Mouse (Mus musculus): ENCODE data around the gene Ctcf.

The Ctcf gene

DNA sequence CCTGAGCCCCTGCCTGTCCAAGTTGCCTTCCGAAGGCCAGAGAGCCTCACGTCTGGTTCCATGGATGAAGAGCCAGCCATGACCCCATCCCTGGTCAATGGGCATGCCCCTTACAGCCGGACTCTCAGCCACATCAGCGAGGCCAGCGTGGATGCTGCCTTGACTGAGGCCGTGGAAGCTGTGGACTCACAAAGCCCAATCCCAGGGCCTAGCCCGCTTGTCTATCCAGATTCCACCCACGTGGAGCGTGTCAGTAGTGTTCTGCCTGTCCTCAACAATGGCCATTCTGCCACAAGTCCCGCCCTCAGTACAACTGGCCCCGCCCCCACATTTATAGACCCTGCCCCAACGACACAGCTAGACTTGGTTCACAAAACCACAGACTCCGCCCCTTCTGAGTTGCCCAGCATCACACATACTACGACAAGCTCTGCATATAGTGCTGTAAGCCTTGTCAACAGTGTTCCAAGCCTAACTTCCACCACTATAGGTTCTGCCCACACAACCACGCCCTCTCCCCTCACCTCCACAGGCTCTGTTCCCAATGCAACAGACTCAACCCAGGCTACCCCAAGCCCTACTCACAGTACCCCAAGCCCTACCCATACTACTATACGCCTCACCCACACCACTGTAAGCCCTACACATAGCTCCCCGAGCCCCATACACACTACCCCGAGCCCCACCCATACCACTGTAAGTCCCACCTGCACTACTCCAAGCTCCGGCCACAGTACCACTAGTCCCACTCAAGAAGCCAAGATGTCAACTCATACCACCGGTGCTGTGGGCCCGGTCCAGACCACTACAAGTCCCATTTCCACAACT is 18.7 kb upstream of the Ctcf start:
- no peak for DNase-seq

DNA sequence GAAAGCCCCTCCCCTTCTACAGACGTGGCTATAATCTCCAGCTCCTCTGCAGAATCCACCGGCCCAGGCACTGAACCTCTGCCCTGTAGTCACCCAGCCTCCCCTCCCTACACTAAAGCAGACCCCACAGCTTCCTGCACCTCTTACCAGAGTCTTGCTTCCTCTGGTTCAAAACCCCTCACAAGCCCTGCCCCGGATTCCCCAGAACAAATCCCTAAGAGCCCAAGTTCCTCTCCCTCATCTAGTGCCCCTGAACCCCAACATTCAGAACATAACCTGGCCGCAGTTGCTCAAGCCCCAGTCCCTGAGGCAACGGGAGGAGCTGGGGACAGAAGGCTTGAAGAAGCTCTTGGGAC is 18.1 kb upstream of the Ctcf start:
- no peak for DNase-seq

DNA sequence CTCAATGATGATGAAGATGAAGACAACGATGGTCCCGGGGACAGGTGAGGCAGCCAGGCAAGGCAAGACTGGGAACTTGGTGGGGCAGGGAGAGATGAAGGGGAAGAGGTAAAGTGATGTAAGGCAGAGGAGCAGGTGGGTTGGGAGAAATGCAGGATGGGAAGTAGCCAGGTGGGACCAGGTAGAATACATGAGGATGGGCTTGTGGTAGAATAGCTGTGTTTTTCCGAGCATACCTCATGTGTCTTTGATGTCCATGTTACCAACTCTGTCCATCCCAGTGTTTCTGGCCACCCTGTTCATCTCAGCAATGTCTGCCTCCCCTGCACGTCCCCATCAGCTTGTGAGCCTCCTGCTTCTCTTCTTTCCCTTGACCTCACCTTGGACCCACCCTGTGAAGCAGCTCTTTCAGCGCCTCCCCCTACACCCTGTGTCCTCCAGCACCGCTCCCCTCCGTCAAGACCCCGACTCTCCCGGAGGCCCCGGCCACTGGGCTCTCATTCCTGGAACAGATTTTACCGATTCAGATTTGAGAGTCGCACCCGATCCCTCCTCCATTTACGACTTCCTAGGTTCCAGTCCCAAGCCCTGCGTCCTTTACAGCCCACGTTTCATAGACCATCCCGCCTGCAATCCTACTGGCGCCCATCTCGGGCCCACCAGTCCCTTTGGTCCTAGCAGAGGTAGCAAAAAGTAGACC is 17.3 kb upstream of the Ctcf start:
- DNase-seq: no peak

DNA sequence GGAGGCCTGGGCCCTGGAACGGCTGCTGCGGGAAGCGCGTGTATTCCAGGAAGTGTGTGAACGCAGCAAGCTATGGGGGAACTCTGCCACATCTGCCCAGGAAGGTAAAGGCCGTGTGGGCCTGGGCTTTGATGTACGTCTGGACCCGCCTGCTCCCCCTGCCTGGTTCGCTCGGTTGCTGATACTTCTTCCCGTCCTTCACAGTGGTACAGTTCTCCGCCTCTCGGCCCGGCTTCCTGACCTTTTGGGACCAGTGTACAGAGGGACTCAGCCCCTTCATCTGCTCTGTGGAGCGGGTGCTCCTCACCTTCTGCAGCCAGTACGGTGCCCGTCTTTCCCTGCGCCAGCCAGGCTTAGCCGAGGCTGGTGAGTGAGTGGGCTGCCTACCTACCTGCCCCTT is 16.2 kb upstream of the Ctcf start:
- no peak for DNase-seq

DNA sequence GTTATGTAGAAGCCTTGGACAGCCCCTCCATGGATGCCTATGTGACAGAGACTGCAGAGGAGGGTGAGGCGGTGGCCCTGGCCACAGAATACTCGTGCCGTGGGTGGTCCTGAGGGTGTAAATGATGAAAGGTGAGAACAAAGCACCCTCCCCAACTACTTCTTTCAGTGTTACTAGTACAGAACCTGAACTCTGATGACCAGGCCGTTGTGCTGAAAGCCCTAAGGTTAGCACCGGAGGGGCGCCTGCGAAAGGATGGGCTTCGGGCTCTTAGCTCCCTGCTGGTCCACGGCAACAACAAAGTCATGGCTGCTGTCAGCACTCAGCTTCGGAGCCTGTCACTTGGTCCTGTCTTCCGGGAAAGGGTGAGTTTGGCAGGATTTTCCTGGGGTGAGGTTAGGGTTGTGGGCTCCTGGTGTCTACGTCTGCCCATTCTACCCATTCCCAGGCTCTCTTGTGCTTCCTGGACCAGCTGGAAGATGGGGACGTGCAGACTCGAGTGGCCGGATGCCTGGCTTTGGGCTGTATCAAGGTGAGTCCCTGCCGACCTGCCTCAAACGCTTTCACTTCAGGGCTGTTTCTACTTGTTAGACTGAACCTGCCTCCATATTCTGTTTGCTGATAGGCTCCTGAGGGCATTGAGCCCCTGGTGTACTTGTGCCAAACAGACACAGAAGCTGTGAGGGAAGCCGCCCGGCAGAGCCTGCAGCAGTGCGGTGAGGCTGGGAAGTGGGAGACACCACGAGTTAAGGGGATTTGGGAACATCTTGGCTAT is 15.2 kb upstream of the Ctcf start:
- DNase-seq: no peak

DNA sequence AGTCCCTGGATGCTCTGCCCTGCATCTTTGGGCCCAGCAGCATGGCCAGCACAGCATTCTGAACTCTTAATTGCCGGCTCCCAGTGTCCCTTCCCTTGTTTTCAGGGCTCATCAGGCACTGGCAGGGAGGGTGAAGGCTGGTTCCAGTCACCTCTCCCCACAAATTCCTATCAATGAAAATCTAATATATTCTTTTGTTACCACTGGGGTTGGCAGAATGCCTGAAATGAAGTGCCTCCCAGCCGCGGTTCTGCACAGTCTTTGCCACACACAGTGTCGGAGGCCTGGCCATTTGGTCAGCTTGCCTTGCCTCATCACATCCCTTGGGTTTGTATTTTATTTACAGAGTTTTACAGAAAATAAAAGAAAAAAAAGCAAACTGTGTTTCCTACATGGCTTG is 14.5 kb upstream of the Ctcf start:
- DNase-seq: no peak

DNA sequence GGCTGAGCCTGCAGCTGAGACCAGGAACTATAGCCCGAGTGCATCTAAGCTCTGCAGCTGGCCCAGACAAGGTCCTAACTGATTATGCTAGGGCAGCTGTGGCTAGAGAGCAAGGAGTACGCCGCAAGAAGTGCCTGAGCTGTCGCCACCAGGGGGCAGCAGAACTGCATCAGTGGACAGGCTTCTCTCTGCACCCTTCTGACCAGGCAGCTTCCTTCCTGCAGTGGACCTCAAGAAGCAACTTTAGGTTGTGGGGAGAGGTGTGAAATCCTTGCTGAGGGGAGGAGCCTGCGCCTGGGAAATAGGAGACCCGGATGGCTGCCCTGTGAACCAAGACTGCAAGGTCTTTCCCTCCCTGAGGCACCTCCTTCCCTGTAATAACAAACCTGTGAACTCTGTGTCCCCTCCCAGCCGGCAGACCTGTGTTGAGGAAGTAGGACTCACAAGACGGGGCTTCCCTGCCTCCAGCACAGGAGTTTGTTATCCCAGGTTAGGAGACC is 13.9 kb upstream of the Ctcf start:
- DNase-seq: peak; percentile 97

DNA sequence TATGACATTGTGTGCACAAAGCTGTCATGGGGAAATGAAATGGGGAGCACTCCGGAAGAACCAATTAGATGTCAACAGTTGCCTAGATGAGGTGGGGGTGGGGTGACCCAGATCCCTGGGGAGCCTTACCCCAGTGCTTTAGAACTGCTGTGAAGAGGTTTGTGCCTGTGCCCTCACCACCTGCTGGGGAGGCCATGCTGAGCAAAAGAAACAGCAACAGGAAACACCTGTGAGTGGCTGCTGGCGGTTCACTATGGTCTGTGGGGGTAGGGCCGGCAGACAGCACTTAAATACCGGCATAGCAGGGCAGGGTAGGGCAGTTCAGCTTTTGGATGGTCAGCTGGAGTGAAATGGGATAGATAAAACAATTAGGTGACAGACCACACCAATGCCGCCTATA is 13.2 kb upstream of the Ctcf start:
- no peak for DNase-seq

DNA sequence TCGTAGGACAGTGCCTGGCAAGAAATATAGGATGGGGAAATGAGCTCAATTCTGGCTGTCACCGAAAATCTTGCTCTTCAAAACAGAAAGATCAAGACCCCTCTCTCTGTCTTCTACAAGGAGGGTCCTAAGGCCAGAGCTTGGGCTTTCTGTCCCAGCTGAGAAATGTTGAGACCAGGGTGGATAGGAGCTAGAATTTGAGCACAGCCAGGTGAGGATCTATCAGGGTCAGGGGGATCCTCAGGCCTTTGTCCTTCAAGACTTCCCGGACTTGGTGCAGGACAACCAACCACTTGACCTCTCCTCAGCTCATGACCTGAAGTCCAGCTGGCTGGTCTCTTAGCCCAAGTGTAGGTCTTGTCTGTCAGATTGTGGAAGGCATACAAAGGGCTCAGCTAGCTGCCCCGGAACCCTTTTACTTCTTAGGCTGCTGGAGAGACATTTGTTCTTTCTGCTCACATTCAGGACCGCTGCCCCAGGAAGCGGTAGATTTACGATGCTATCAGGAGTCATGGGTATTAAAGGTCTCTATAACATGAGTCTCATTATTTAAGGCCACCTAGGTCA is 12.6 kb upstream of the Ctcf start:
- DNase-seq: no peak

DNA sequence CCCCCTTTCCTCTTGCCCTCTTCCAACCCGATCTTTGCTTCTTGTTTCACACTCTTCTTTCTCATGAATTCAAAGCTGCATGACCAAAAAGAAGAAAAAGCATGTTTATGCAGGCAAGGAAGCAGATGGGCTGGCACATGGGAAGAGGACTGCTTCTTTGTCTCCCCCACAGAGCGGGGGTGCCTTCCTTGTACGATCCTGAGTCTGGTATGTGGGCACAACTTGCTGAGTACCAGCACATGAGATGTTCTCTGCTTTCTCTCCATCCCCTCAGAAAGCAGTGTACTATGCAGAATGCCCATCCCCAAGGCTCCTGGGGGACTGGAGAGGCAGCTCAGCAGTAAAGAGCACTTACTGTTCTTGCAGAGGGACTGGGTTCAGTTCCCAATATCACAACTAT is 12.0 kb upstream of the Ctcf start:
- no peak for DNase-seq

DNA sequence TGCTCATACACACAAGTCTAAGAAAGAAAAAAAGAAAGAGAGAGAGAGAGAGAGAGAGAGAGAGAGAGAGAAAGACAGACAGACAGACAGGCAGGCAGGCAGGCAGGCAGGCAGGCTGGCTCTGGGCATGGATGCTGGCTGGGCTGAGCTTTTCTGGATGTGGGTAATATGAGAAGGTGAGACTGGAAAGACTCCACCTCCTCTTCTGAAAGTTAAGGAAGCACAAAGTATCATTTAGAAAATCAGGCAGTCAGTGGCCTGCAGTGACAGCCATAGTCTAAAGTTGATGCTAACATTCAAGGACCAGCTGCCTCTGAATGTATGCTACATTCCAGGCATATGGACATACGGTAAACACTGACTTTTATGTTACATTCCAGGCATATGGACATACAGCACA is 11.5 kb upstream of the Ctcf start:
- DNase-seq: no peak

DNA sequence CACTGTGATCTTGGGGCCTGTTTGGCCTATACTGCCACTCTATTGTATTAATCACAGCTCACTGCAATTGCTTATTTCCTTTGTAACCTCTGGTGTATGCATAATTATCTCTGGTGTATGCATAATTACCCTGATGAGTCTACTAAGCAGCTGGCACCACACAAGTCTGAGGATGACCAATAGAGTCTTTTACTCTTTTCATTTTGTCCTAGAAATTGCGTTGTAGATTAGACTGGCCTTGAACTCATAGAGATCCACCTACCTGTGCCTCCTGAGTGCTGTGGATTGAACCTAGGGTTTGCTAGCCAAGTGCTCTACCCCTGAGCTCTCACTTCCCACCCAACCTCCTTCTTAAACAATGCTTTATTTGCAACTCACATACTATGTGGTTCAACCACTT is 10.3 kb upstream of the Ctcf start:
- no peak for DNase-seq

DNA sequence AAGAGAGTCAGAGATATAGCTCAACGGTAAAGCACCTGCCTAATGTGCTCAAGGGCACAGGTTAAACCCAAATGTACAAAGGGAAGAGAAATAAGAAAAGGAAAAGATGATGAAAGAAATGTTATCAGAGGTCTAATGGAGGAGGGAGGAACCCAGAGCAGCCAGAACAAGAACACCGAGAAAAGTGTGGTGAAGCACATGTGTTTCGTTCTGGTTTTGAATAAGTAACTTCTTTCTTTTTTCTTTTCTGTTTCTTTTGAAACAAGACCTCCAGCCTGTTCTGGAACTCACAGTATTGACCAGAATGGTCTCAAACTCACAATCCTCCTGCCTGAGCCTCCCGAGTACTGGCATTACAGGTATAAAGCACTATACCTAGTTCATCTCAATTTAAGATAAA is 7.0 kb upstream of the Ctcf start:
- DNase-seq: no peak

DNA sequence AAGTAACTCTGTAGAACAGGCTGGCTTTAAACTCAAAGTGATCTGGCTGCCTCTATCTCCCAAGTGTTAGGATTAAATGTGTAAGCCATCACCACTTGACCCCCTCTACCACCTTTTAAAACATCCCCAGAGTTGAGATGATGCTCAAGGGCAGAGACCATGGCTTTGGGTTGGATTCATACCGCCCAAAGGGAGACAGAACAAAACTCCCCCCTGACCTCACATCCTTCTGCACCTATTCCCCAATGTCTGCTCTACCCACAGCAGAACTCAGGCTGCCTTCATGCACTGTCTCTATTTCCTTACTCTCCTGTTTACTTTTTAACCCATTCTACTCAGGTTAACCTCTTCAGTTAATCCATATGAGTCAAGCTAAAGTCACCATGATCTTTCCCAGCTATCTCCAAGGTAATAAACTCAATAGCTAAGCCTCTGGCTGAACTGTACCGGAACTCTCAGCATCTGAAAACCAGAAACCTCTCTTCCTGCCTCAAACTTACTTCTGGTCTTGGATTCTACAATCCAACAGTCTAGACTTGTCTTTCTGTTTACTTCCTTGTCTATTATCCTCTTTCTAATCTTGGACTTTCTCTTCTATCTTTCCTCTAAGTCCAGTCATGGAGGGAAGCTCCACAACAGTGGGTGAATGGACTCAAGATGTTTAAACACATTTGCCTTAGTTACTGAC is 1.5 kb upstream of the Ctcf start:
- DNase-seq: no peak

DNA sequence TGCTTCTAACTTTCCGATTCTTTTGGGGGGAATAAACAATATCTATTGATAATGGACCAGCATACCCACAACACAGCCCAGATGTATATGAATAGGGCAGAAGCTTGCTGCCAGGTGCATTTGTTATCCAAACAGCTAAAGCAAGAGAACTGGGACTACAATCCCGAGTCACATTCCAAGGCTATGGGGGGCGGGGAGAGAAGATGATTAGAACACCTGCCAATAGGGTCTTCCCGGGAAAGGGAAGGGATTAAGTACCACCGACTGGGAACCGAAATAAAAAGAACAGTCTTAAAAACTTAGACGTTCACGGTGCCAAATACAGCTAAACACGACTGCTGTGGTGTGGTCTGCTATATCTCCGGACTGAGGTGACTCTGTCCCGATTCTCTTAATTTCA is 887 bp upstream of the Ctcf start:
- DNase-seq: no peak

DNA sequence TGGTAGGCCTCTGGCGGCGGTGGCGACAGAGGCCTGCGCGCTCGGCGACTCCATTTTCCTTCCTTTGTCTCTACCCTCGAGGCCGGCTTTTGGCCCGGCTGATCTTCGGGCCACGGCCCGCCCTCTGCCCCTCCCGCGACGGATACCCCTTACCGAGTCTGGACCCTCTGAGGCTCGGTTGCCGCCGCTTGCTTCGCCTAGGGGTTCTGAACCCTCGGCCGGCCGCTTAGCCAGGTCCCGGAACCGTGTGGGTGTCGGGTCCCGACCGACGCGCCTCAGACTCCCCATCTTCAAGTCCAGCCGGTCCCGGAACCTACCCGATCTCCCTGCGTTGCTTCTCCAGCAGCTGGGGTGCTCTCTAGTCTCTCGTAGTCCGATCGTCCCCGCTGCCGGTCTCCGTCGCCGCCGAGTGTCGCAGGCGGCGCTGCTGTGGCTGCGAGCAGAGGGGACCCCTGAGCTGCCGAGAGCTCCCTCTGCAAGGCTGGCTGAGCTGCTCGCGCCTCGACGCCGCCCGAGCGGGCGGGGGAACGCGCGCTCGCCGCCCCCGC is 669 bp downstream of the Ctcf start, which contains the start of gene Agrp:
Gene Agrp (minus strand): TSS at position 431 of the 548 bp plus-strand sequence.
- DNase-seq: no peak

DNA sequence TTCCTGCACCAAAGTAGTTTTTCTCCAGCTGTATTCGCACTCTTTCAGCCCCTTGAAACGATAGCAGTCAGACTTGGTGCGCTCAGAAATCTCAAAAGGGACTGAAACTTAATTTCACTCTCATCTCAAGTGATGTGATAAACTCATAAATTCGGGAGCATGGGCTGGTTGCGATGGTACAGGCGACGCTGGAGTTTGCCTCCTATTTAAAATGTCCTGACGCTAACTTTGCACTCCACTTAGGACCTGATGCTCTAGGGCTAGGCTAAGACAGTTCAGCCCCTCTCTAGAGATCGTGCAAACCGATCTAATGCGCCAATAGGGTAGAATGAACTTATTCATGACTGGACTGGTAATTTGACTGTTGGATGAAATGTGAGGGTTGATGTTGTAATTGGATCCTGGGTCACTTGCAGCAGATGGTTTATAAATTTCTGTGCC is 1.3 kb downstream of the Ctcf start:
- no peak for DNase-seq

DNA sequence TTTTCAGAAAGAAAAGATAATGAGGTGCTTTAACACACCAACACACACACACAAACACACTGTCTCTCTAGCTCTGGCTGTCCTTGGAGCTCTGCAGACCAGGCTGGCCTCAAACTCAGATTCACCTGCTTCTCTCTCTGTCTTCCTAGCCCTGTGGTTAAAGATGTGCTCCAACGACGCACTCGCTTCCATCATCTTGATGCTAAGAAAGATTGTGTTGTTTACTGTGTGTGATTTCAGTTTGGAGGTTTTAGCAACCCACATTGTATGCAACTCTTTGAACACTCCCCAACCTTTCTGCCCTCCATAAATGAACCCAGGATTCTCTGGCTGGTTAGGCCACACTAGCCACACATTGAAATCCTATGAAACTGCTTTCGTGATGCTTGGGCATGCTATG is 2.1 kb downstream of the Ctcf start:
- DNase-seq: no peak

DNA sequence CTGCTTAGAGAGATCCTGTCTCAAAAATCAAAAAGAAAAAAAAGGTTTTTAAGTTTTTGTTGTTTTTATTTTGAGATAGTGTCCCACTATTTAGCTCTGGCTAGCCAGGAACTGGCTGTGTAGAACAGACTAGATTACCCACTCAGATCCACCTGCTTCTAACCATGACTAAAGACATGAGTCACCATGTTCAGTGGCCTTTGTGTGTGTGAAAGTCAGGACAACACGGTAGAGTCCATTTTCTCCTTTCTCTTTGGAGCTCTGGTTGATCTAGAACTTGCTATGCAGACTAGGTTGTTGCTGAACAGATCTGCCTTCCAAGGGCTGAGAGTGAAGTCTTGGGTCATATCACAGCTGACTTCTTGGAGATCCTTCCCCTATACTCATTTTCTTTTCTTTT is 3.5 kb downstream of the Ctcf start:
- DNase-seq: no peak

DNA sequence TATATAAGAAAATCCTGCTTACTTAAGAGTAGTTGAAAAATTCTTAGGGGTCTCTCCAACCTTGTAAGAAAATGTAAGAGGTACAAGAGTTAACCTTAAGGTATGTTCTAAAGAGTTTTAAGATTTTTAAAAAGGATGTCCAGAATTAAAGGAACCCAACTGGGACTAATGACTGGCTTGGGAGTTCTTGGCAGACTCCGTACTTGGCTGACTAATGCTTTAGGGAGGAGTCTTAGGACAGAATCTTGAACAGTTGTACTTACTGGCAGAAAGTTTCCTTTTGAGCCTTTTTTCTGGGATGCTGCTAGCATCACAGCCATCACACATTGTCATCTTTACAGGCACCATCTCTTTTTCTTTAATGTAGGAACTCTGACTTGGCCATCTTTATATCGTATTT is 4.1 kb downstream of the Ctcf start:
- no peak for DNase-seq

DNA sequence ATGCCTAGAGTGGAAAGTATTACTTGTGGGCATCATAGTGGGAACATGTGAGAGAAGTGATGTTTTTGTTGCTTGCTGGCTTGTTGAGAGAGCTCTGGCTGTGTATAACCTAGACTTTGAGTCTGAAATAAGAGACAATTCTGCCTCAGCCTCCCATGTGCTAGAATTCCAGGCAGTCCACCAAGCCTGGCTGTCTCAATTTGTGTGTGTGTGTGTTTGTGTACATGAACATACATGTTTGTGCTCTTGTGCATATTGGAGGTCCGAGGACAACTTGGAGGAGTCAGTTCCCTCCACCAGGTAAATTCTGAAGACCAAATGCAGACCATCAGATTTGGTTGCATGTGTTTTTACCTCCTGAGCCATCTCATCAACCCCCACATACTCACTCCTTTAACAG is 8.8 kb downstream of the Ctcf start:
- no peak for DNase-seq

DNA sequence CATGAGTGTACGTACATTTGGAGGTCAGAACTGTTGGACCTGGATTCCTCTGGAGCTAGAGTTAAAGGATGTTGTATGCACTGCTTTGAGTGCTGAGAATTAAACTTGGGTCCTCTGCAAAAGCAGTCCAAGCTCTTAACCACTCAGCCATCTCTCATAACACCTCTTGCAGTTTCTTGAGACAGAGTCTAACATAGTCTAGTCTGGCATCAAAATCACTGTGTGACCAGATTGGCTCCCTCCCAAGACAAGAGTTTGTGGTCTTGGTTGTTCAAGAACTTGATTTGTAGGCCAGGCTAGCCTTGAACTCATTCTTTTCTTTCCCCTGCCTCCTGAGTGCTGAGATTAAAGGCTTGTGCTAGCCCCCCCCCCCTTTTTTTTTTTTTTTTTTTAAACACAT is 12.6 kb downstream of the Ctcf start:
- no peak for DNase-seq
